Mouse (Mus musculus) testis, adult 2 months (tissue): Measurements from ENCODE around the gene Prss43.

Source experiments
- CTCF ChIP-seq: fragments of 200-500 bp; IDR thresholded peaks from 2 replicates; pipeline ENCODE4 v1.5.1; 2012; ENCODE audit warnings: low read depth, mild to moderate bottlenecking, inconsistent platforms, low read length, moderate library complexity; ENCODE audit not compliant: control insufficient read depth, insufficient read depth, insufficient replicate concordance
- POLR2A ChIP-seq: fragments of 200-500 bp; IDR thresholded peaks from 2 replicates; pipeline ENCODE4 v1.6.1; 2012; ENCODE audit warnings: low read depth, mild to moderate bottlenecking, inconsistent platforms, low read length, moderate library complexity; ENCODE audit not compliant: control insufficient read depth

- TF ChIP-seq POLR2A (no peak), CTCF (no peak)
Measured at GRCm38 (mm10) chr9:110858967-110859596, 32.6 kb downstream of the Prss43 start.
